Mouse (Mus musculus): Measurements from ENCODE around the gene Rimbp2.

The Rimbp2 gene

DNA sequence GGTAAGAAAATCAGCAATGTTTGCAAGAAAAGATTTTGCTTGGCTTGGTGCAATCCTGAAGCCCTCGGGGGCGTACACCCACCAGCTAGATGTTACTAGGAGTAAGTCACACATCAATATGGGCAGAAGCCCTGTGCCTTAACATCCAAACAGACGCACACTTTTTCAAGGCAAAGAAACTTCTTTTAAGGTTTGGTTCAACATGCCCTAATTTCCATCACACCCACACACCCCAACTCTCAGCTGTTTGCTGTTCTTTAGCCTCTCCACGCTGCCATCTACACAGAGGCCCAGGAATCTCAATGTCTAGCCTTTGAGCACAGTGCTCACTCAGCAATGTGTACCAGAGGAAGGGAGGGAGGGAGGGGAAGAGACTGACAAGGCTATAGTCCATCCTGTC, 28.2 kb downstream of the Rimbp2 start:
- DNase-seq: no peak

- DNase-seq: no peak
Observed at GRCm38 (mm10) chr5:128920112-128920511, 33.2 kb downstream of the Rimbp2 start.

DNA sequence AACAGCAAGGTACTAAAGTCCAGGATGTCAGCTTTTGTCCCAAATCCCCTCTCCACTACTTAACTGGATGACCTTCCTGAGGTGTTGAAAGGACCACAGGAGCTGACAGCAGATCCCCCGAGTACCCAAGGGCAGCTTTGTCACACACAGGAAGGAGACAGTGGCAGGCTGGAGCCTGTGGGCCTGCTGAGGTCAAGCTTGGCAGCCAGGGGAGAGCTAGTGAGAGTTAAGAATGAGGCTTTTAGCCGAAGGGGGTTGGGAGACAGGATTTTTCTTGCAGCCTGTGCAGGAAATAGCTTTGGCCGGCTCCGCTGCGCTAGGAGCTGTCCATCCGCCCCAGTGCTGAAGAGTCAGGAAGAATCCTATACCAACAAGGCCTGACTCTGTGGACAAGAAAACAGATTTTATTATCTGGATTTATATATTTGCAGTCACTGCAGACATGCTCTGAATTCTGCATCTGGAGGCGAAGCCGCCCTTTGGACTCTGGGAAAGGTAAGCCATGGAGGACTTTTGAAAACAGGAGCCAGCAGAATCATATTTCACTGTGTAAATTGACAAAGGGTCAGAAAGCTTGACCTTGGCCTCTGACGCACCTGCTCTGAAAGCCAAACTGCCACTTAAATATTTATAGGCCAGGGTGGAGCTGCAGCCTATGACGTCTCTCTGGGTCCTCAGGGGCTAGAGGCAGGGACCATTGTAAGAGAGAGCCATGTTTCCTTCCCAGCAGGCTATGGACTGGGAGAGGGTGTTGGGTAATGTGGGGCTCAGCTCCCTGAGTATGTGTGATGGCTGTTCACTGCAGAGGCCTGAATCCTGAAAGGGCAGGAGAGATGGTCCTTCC, 35.9 kb downstream of the Rimbp2 start:
- peak; percentile 53 for DNase-seq

DNA sequence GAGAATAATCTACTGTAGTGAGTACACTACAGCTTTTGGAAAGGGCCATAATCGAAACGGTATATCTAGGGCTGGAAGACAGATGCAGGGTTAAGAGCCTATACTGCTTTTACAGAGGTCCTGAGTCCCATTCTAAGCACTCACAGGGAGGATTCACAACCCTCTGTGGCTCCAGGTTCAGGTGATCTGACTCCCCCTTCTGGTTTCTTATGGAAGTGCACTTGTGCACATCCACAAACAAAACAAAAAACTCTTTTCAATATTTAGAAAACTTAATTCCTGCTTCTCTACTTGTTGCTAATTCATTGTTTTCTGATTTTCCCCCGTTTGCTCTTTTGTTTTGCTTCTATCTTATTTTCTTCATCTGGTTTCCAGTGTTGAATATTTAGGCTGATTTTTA, 39.5 kb downstream of the Rimbp2 start:
- no peak for DNase-seq

DNA sequence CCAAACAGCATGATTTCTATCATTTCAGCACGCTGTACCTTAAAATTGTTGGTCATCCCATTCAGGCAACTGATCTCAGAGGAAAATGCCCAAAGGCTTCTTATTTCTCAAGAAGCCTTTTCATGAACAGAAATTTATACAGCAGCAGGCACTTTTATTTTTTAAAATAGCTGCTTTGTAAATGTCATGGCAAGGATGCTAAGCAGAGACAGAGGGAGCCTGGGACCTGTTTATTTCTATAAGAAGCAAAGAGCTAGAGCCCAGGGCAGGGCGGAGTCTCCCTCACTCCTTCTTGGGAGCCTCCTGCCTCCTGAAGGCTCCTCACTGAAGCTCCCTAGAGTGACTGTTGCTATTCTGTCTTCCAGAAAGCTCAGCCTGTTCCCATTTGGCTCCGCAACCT, 40.9 kb downstream of the Rimbp2 start:
- DNase-seq: no peak

- no peak for DNase-seq
Observed at GRCm38 (mm10) chr5:128911593-128911992, 41.7 kb downstream of the Rimbp2 start.

GRCm38 (mm10) chr5:128904113-128904512, 49.2 kb downstream of the Rimbp2 start:
- DNase-seq: no peak

- no peak for DNase-seq
Observed at GRCm38 (mm10) chr5:128903120-128903519, 50.2 kb downstream of the Rimbp2 start.

DNA sequence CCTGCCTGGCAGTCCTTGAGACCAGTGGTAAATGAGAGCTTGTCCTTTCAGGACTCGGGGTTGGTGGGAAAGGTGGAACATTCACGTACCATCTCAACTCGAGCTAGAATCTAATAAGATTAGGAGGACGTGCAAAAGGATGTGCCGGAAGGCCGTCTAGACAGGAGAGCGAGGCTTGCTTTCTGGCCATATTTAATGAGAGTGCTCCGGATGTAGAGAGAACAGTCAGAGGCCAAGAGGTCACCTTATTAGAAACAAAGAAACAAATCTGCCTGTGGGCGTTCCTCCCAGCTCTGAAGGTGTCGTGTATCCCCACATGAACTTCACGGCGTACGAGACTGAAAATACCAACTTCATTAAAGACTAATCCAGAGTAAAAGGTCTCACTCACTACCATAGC, 53.3 kb downstream of the Rimbp2 start:
- DNase-seq: no peak

GRCm38 (mm10) chr5:128894921-128895320, 58.4 kb downstream of the Rimbp2 start:
- DNase-seq: no peak

GRCm38 (mm10) chr5:128887546-128887945, 65.7 kb downstream of the Rimbp2 start:
- peak; percentile 70 for DNase-seq

- DNase-seq: peak; percentile 68
Observed at GRCm38 (mm10) chr5:128884320-128884719, 69.0 kb downstream of the Rimbp2 start.

- DNase-seq: no peak
Observed at GRCm38 (mm10) chr5:128879092-128879491, 74.2 kb downstream of the Rimbp2 start.

DNA sequence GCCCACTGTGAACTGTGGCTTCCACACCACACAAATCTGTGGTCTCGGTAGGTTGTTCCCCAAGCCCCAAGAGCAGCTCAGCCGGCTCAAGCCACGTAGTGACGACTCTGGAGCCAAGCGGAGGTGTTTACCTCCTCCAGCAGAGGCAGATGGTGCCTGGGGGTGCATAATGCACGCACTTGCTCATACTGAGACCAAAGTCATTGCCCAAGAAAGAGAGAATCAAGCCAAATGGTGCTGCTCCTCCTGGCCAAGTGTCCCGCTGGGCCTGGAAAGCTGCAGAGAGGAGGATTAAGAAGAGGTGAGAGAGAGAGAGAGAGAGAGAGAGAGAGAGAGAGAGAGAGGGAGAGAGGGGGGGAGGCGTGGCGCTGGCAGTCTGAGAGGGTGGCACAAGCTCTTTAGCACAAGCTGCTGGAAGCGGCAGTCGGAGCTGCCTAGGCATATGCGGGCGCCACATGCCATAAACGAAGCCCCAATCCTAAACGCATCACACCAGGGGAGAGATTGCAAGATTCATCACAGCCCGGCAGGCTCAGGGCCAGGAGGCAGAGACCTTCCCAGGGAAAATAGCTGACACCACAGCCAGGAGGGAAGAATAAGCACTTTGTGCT, 75.8 kb downstream of the Rimbp2 start:
- DNase-seq: peak; percentile 35

GRCm38 (mm10) chr5:128871706-128872105, 81.6 kb downstream of the Rimbp2 start:
- DNase-seq: no peak

DNA sequence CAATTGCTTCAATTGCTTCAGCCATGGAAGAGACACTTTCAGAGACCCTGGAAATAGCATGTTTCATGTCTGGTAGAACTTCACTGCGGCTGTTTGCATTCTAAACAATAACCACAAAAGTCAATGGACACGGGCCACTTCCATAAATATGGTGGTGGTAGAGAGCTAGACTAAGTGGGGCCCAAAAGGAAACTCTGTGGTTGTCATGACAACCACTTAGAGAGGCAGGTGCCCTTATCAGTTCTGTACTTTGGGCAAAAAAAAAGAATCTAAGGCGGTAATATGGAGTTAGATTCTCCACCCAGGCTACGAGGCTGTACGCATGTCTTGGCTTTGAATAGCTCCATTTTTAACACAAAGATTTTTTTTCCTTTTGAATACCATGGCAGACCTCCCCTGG, 86.5 kb downstream of the Rimbp2 start:
- no peak for DNase-seq

DNA sequence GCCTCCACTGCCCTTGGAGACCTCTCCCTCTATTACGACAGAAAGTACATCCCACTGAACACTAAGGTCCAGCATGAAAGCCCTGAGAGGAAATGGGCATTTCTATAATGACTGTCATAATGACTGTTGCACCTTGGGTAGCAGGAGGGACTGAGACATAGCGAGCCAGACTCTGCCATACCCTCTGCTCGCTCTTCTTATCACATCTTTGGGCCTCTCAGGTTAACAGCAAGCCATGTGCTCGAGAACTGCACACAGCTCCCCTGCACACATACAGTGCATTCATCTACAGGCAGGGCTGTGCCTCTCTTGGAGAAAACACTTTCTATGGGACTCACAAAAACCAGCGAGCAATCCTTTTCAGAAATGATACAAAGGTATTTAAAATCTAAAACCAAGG, 87.0 kb downstream of the Rimbp2 start:
- no peak for DNase-seq

DNA sequence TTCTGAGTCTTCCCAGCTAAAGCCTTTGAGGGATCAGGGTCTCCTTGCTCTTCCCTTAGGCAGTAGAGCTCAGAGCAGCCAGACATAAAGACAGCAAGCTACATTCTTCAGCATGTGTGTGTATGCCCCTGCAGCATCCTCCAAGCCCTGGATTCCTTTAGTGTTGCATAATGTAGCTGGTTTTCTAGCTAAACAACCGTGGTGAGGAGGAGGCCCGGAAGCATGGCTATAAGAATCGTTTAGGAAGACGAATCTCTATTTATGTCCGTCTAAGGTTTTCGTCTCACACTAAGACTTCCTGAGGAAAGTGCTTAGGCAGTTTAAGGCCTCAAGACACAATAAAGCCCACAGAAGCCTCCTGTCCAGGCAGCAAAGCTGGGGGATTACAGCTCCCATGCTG, 89.8 kb downstream of the Rimbp2 start:
- DNase-seq: no peak

DNA sequence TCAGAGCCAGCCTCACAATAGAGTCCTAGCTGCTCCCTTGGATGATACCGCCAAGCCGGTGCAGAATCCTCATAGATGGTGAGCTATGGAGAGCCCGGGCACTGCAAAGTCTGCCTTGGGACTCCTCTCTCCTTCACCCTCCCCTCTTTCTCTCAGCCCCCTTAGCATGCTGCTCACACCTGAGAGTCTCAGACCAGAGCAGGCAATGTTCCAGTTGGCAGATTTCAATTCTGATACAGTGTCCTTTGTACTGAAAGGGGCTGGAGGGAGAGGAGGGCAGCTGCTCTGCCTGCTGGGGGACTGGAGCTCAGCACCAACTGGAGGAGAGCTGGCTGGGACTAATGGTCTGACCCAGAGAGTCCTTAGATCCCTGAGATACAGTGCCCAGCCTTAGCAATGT, 92.4 kb downstream of the Rimbp2 start:
- no peak for DNase-seq

DNA sequence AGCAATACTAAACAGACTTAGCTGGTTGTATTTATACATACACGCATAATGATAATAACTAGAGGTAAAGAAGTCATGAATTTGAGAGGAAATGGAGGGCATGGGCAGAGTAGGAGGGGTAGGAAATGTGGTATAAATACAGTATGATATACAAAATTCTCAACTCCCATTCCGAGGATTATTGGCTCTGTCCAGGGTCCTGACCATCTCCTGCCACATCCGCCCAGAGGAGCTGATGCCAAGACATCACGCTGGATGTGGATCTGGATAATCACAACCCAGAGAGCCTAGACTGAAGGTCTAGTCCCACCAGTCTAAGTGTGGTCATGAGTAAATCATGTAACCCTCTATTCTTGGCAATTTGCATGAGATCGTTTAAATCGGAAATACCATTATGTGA, 100.5 kb downstream of the Rimbp2 start:
- DNase-seq: peak; percentile 24

DNA sequence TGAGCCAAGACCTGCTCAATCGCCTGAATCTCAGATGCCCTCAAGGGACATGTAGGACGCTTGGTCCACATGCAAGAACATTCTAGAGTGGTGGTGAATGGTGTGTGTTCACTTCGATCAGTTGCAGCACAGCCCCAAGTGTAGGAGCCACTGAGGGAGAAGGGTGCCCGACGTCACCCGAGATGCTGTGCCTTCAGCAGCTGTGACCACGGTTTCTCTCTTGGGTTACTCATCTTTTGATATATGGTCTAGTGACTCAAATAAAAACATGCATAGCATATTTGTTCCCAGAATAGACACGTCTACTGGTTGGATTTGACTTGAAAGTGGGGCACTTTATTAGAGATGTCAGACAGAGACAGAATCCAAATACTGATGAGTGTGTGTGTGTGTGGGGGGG, 105.5 kb downstream of the Rimbp2 start:
- DNase-seq: no peak

DNA sequence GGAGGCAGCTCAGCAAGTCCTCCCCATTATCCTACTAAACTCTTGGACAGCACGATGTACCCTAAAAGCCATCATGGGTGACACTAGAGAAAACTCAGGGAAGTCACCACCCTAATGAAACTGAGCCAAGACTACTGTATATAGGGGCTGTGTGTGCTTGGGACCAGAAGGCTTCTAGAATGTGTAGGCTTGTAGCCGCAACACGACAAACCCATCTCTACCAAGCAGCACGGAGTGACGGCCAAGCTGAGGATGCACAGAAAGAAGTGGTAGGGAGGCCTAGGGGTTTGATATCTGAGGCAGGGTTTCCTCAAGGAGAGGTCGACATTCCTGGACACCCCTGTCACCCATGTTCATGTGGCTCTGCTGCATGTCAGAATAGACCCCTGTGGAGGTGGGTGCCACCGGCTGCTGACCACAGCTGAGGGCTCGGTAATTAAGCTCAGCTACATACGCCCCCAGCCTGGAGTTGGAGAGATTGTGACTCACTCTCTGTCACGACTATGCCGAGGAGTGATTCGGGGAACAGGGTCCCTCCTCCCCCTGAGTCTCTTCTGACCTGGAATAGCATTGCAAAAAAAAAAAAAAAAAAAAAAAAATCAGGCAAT, 106.7 kb downstream of the Rimbp2 start:
- DNase-seq: no peak

GRCm38 (mm10) chr5:128845033-128845432, 108.3 kb downstream of the Rimbp2 start:
- DNase-seq: no peak

DNA sequence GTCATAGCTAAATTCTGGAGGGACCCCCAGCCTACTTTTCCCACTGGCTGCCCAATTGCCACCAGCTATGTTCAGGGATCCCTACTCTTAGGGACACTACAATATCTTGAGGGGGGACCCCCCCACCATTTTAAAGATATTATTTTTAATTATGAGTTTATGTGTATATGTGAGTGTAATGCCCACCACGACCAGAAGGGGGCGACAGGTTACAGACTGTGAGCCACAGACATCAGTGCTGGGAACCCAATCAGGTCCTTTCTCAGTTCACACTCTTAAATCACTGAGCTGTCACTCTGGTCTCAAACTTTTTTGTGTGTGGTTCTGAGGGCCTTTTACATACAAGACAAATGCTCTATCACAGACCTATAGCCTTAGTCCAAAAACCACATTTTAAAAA, 109.3 kb downstream of the Rimbp2 start:
- no peak for DNase-seq

All from kidney, adult 9 months (tissue).